Mouse (Mus musculus) gastrocnemius, adult 2 months (tissue): ENCODE data around the gene Hilpda. TPM values are rescaled to one million over a fixed set of nuclear protein-coding genes. Genes with fewer than 3 reads are reported as not detected.

Experiments used
- DNase-seq: peaks from one replicate; pipeline ENCODE4 v3.0.0; 2022
- H3K27ac ChIP-seq: fragments of 200-600 bp; 2 replicates; pipeline ENCODE4 v1.8.1; 2022; ENCODE audit warnings: mild to moderate bottlenecking
- H3K4me3 ChIP-seq: fragments of 200-600 bp; 2 replicates; pipeline ENCODE4 v1.8.1; 2022; ENCODE audit warnings: mild to moderate bottlenecking, moderate library complexity
- CTCF ChIP-seq: fragments of 200-600 bp; IDR thresholded peaks from 2 replicates; pipeline ENCODE4 v1.8.1; 2022; ENCODE audit warnings: antibody characterized with exemption, mild to moderate bottlenecking, moderate library complexity
- intact Hi-C: fragments of 180-260 bp; cut with DNase I; formaldehyde crosslinking; loops from one replicate; pipeline ENCODE4 v1.15.1; 2025
- long read RNA-seq, 2 experiments: library from polyadenylated mRNA; stranded (forward); transcript quantifications; one replicate each; pipeline ENCODE4 v2.0.0; 2021
- total RNA-seq, 2 experiments: library from RNA; stranded (reverse); gene quantifications; 2 replicates each; pipeline ENCODE4 v1.2.3; 2021

The Hilpda gene
- total RNA-seq: 1 to 10 TPM; 2.9 to 4.0 TPM
- long read RNA-seq, experiment 1, partial matches to known transcripts: 0 of 3 reads
- long read RNA-seq, experiment 1, other reads (novel, unspliced or antisense): 0 of 3 reads
- long read RNA-seq, experiment 2, partial matches to known transcripts: 0 of 4 reads
- long read RNA-seq, experiment 2, other reads (novel, unspliced or antisense): 0 of 4 reads

- no peak for TF ChIP-seq CTCF
- Histone ChIP-seq H3K4me3 (peak within 1 kb of the TSS; percentile 94), H3K27ac (peak within 1 kb of the TSS; percentile 95)
- peak; percentile 96 for DNase-seq
- intact Hi-C loops: loop anchor here (1.0 to 5.0 kb wide), 2 partner anchors 67 to 75 kb away; partner anchors contain the start of gene Calu
Measured at GRCm38 (mm10) chr6:29272312-29273072, at the start of gene Hilpda. Hilpda (plus strand) TSS chr6:29272488.

GRCm38 (mm10) chr6:29229265-29229913 lies 42.9 kb upstream of the Hilpda start:
- Histone ChIP-seq H3K4me3 (no peak overlapping the region), H3K27ac (no peak overlapping the region)
- intact Hi-C loops: no loop called here
- DNase-seq: no peak
- TF ChIP-seq CTCF: no peak

- no peak for DNase-seq
- TF ChIP-seq CTCF: no peak
- H3K27ac ChIP-seq: no peak overlapping the region
- intact Hi-C loops: no loop called here
- H3K4me3 ChIP-seq: no peak overlapping the region
Measured at GRCm38 (mm10) chr6:29230386-29230785, 41.9 kb upstream of the Hilpda start.

- no peak for TF ChIP-seq CTCF
- intact Hi-C loops: no loop called here
- H3K27ac ChIP-seq: no peak overlapping the region
Measured at GRCm38 (mm10) chr6:29231799-29232198, 40.5 kb upstream of the Hilpda start.

GRCm38 (mm10) chr6:29232321-29232720 lies 40.0 kb upstream of the Hilpda start:
- intact Hi-C loops: no loop called here
- H3K27ac ChIP-seq: no peak overlapping the region

More at GRCm38 (mm10) chr6:29231799-29232198, 40.5 kb upstream of the Hilpda start:
- DNase-seq: no peak
- no peak overlapping the region for H3K4me3 ChIP-seq

GRCm38 (mm10) chr6:29233710-29234109 lies 38.6 kb upstream of the Hilpda start:
- no peak for DNase-seq
- Histone ChIP-seq H3K4me3 (no peak overlapping the region), H3K27ac (no peak overlapping the region)
- TF ChIP-seq CTCF: no peak
- intact Hi-C loops: no loop called here

More at GRCm38 (mm10) chr6:29232321-29232720, 40.0 kb upstream of the Hilpda start:
- H3K4me3 ChIP-seq: no peak overlapping the region
- no peak for TF ChIP-seq CTCF
- DNase-seq: no peak

- TF ChIP-seq CTCF: peak; percentile 63
- DNase-seq: peak; percentile 19
- Histone ChIP-seq H3K4me3 (no peak overlapping the region), H3K27ac (no peak overlapping the region)
- intact Hi-C loops: no loop called here
Measured at GRCm38 (mm10) chr6:29234272-29234671, 38.0 kb upstream of the Hilpda start.

GRCm38 (mm10) chr6:29240806-29241205 lies 31.5 kb upstream of the Hilpda start:
- intact Hi-C loops: loop anchor here (1.0 to 2.0 kb wide), 3 partner anchors 36 to 74 kb away; partner anchors contain the start of gene Fam71f2
- H3K4me3 ChIP-seq: no peak overlapping the region

GRCm38 (mm10) chr6:29241697-29242096 lies 30.6 kb upstream of the Hilpda start:
- Histone ChIP-seq H3K27ac (no peak overlapping the region), H3K4me3 (no peak overlapping the region)
- intact Hi-C loops: loop anchor here (2.0 kb wide), 2 partner anchors 37 to 75 kb away; partner anchors contain the start of gene Fam71f2
- TF ChIP-seq CTCF: peak; percentile 60
- no peak for DNase-seq

More at GRCm38 (mm10) chr6:29240806-29241205, 31.5 kb upstream of the Hilpda start:
- DNase-seq: peak; percentile 49
- H3K27ac ChIP-seq: no peak overlapping the region
- TF ChIP-seq CTCF: peak; percentile 81

- H3K27ac ChIP-seq: no peak overlapping the region
- TF ChIP-seq CTCF: peak; percentile 39; the same call in 1 of the 2 replicates
- intact Hi-C loops: no loop called here
Measured at GRCm38 (mm10) chr6:29242265-29242664, 30.0 kb upstream of the Hilpda start.

GRCm38 (mm10) chr6:29245272-29246120 lies 26.8 kb upstream of the Hilpda start:
- intact Hi-C loops: no loop called here
- no peak overlapping the region for H3K4me3 ChIP-seq
- no peak for TF ChIP-seq CTCF
- DNase-seq: no peak
- H3K27ac ChIP-seq: no peak overlapping the region

More at GRCm38 (mm10) chr6:29242265-29242664, 30.0 kb upstream of the Hilpda start:
- H3K4me3 ChIP-seq: no peak overlapping the region
- DNase-seq: no peak

- no peak for DNase-seq
- no peak overlapping the region for H3K27ac ChIP-seq
- no peak for TF ChIP-seq CTCF
- no peak overlapping the region for H3K4me3 ChIP-seq
- intact Hi-C loops: no loop called here
Measured at GRCm38 (mm10) chr6:29246183-29246582, 26.1 kb upstream of the Hilpda start.
